Mouse (Mus musculus): ENCODE data around the gene Dzank1. TPM values are rescaled to one million over a fixed set of nuclear protein-coding genes. Genes with fewer than 3 reads are reported as not detected.

Gene Dzank1
- polyA plus RNA-seq, 1 experiment from 2014 or later, result 3.0 TPM

DNA sequence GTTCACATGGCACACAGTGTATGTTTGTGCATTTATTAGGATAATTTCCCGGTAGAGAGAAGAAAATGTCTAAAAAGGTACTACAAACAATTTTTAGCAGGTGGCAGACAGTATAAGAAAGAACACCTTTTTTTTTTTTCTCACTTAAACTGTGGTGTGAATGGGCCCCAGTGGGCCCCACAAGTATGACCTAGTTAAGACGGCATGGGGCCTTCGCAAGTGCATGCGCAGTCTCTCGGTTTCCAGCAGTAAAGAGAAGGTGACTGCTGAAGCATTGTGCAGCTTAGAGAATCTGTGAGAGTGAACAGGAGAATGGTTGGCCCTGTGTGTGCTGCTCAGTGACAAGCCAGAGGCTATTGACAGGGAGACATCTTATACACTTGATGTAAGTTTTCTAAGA, 37.9 kb downstream of the Dzank1 start:
- Histone ChIP-seq H3K27me3 (ENCODE audit: control insufficient read depth, insufficient read depth, low read length) (no peaks in the 10 kb centered on the region), H3K9me3 (ENCODE audit: control insufficient read depth, low read length) (no peaks in the 10 kb centered on the region), H3K4me2 (no peak overlapping the region), H3K9ac (ENCODE audit: low read length) (no peak overlapping the region), H3K27ac (ENCODE audit: low read depth, low read length) (no peak overlapping the region), H3K4me1 (ENCODE audit: control insufficient read depth, insufficient read depth, low read length) (no peaks in the 10 kb centered on the region), H3K36me3 (ENCODE audit: control insufficient read depth, insufficient read depth, low read length) (no peaks in the 10 kb centered on the region), H3K4me3 (ENCODE audit: low read depth, low read length) (no peak overlapping the region)
- 91% methylated on average over 5 of the region's 5 CpGs for WGBS
- DNase-seq (ENCODE audit: low spot score, missing footprints) (no peak), ATAC-seq (ENCODE audit: low FRiP score) (no peak)

DNA sequence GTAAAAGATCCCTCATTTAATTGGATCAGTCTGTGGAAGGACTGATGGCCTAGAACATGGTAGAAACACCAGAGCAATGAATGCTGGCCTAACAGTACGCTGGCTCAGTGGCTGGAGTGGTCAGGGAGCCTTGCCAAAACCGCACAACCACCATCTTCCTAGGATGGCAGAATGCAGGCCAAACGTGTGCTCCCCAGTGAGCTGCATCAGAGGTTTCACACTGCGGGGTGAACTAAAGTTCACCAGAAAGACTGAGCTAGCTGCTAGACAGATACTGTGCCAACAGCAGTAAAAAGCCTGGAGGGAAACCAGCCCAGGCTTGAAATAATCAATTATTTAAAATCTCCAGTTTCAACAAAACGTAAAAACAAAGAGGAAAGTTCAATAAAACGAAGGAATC, 39.7 kb downstream of the Dzank1 start:
- H3K27ac ChIP-seq (ENCODE audit: low read depth, low read length), result no peak overlapping the region
- H3K4me1 ChIP-seq (ENCODE audit: control insufficient read depth, insufficient read depth, low read length), result no peaks in the 10 kb centered on the region
- H3K36me3 ChIP-seq (ENCODE audit: control insufficient read depth, insufficient read depth, low read length), result no peaks in the 10 kb centered on the region
- DNase-seq (ENCODE audit: low spot score, missing footprints) (no peak), ATAC-seq (ENCODE audit: low FRiP score) (no peak)
- H3K4me2 ChIP-seq, result no peak overlapping the region
- no peaks in the 10 kb centered on the region for H3K27me3 ChIP-seq (ENCODE audit: control insufficient read depth, insufficient read depth, low read length)
- WGBS, result 82% methylated on average over 6 of the region's 6 CpGs
- no peak overlapping the region for H3K4me3 ChIP-seq (ENCODE audit: low read depth, low read length)
- no peaks in the 10 kb centered on the region for H3K9me3 ChIP-seq (ENCODE audit: control insufficient read depth, low read length)
- no peak overlapping the region for H3K9ac ChIP-seq (ENCODE audit: low read length)

DNA sequence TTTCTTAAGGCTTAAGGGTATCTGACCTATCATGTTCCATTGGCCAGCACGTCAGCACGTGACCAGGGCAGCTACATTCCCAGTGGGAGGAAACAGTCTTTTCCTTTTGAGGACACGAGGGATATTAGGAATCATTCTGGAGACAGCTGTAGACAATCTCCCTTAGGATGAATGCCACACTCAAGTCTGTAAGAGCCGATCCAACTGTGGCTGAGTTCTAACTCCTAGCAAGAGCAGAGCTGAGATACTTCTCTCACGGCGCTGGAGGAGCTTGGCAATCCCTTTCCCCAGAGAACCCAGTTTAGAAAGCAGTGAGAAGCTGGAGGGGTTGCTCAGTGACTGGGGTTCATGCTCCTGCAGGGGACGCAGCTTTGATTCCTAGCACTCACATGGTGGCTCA, 41.8 kb downstream of the Dzank1 start:
- Histone ChIP-seq H3K4me3 (ENCODE audit: low read depth, low read length) (no peak overlapping the region), H3K36me3 (ENCODE audit: control insufficient read depth, insufficient read depth, low read length) (no peaks in the 10 kb centered on the region), H3K27me3 (ENCODE audit: control insufficient read depth, insufficient read depth, low read length) (no peaks in the 10 kb centered on the region), H3K9me3 (ENCODE audit: control insufficient read depth, low read length) (no peaks in the 10 kb centered on the region), H3K4me1 (ENCODE audit: control insufficient read depth, insufficient read depth, low read length) (no peaks in the 10 kb centered on the region), H3K9ac (ENCODE audit: low read length) (no peak overlapping the region), H3K27ac (ENCODE audit: low read depth, low read length) (no peak overlapping the region), H3K4me2 (no peak overlapping the region)
- DNase-seq (ENCODE audit: low spot score, missing footprints) (no peak), ATAC-seq (ENCODE audit: low FRiP score) (no peak)
- 86% methylated on average over 7 of the region's 7 CpGs for WGBS

DNA sequence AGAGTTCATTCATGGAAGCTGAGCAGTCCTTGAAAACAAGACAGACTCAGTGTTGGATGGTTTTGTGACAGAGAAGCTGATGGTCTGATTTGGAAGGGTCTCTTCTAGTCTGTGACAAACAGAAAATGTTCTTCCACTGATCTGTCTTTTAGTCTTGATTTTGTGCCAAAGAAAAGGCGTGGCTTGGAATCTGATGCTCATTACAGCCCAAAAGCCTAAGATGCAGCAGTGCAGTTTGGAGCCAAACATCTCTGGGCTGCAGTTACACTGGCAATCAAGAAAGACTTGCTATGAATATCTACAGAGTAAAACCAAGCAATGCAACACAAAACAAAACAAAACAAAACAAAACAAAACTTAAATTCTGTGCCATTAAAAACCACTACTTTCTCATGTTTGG, 43.1 kb downstream of the Dzank1 start:
- no peaks in the 10 kb centered on the region for H3K4me1 ChIP-seq (ENCODE audit: control insufficient read depth, insufficient read depth, low read length)
- H3K4me2 ChIP-seq, result no peak overlapping the region
- 67% methylated on average over 1 of the region's 1 CpGs for WGBS
- no peak overlapping the region for H3K4me3 ChIP-seq (ENCODE audit: low read depth, low read length)
- ATAC-seq (ENCODE audit: low FRiP score), result no peak
- no peaks in the 10 kb centered on the region for H3K9me3 ChIP-seq (ENCODE audit: control insufficient read depth, low read length)
- no peak overlapping the region for H3K27ac ChIP-seq (ENCODE audit: low read depth, low read length)
- DNase-seq (ENCODE audit: low spot score, missing footprints), result no peak
- no peaks in the 10 kb centered on the region for H3K27me3 ChIP-seq (ENCODE audit: control insufficient read depth, insufficient read depth, low read length)
- H3K9ac ChIP-seq (ENCODE audit: low read length), result no peak overlapping the region
- no peaks in the 10 kb centered on the region for H3K36me3 ChIP-seq (ENCODE audit: control insufficient read depth, insufficient read depth, low read length)

DNA sequence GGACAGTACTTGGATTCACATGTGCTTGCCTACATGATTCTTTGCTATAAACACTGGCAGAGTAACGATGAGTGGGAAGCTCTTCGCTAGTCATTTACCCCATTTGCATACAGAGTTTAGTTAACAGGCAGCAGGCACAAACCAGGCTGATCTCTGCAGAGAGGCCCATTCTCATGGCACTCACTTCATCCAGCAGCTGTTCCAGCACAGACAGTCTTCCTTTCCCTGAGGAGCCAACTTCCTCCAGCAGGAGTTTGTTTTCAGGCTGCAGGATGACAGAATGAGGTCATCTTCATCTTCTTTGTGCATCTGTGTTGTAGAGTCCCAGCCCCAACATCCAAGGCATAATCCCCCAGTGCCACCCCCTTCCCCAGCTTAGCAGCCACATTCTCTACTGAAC, 47.8 kb downstream of the Dzank1 start:
- DNase-seq (ENCODE audit: low spot score, missing footprints) (no peak), ATAC-seq (ENCODE audit: low FRiP score) (no peak)
- Histone ChIP-seq H3K4me2 (no peak overlapping the region), H3K9me3 (ENCODE audit: control insufficient read depth, low read length) (no peaks in the 10 kb centered on the region), H3K4me1 (ENCODE audit: control insufficient read depth, insufficient read depth, low read length) (no peaks in the 10 kb centered on the region), H3K36me3 (ENCODE audit: control insufficient read depth, insufficient read depth, low read length) (no peaks in the 10 kb centered on the region), H3K27me3 (ENCODE audit: control insufficient read depth, insufficient read depth, low read length) (no peaks in the 10 kb centered on the region), H3K27ac (ENCODE audit: low read depth, low read length) (no peak overlapping the region), H3K9ac (ENCODE audit: low read length) (no peak overlapping the region), H3K4me3 (ENCODE audit: low read depth, low read length) (no peak overlapping the region)
- 88% methylated on average over 2 of the region's 2 CpGs for WGBS

DNA sequence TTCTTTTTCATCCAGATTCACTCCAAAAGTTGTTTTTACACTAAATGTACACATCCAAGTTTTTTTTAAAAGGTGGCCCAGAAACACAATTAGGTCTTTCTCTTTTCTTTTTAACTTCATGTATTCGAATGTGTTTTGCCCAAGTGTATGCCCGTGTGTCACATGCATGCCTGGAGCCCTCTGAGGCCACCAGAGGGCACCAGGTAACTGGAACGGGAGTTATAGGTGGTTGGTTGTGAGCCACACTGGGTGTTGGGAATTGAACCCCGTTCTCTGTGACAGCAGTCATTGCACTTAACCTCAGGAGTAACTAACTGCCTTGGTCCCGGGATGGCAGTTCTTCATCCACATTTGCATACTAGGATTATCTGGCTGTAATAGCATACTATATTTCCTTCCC, 60.0 kb downstream of the Dzank1 start:
- no peak overlapping the region for H3K9ac ChIP-seq (ENCODE audit: low read length)
- 69% methylated on average over 5 of the region's 5 CpGs for WGBS
- DNase-seq (ENCODE audit: low spot score, missing footprints), result no peak
- no peaks in the 10 kb centered on the region for H3K36me3 ChIP-seq (ENCODE audit: control insufficient read depth, insufficient read depth, low read length)
- no peak overlapping the region for H3K4me2 ChIP-seq
- H3K27ac ChIP-seq (ENCODE audit: low read depth, low read length), result no peak overlapping the region
- no peaks in the 10 kb centered on the region for H3K27me3 ChIP-seq (ENCODE audit: control insufficient read depth, insufficient read depth, low read length)
- H3K9me3 ChIP-seq (ENCODE audit: control insufficient read depth, low read length), result no peaks in the 10 kb centered on the region
- ATAC-seq (ENCODE audit: low FRiP score), result no peak
- no peaks in the 10 kb centered on the region for H3K4me1 ChIP-seq (ENCODE audit: control insufficient read depth, insufficient read depth, low read length)
- H3K4me3 ChIP-seq (ENCODE audit: low read depth, low read length), result no peak overlapping the region

DNA sequence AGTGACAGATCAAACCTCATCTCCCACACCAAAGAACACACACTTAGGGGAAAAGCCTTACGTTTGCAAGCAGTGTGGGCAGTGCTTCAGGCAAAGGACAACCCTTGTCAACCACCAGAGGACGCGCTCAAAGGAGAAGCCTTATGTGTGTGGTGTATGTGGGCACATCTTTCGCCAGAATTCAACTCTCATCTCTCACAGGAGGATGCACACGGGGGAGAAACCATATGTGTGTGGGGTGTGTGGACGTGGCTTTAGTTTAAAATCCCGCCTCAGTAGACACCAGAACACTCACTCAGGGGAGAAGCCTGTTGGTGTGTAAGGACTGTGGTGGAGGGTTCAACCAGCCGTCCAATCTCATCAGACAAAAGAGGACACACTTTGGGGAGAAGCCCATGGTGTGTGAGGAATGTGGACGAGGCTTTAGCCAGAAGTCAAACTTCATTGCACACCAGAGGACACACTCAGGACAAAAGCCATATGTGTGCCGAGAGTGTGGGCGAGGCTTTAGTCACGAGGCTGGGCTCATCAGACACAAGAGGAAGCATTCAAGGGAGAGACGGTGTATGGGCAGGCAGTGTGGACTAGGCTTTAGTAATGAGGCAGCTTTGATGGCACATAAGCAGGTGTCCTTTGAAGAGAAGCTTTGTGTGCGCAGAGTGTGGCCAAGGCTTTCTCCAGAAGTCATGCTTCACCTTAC, 61.2 kb downstream of the Dzank1 start:
- Histone ChIP-seq H3K4me3 (ENCODE audit: low read depth, low read length) (no peak overlapping the region), H3K9me3 (ENCODE audit: control insufficient read depth, low read length) (no peaks in the 10 kb centered on the region), H3K9ac (ENCODE audit: low read length) (no peak overlapping the region), H3K36me3 (ENCODE audit: control insufficient read depth, insufficient read depth, low read length) (no peaks in the 10 kb centered on the region), H3K27ac (ENCODE audit: low read depth, low read length) (no peak overlapping the region), H3K4me2 (no peak overlapping the region), H3K27me3 (ENCODE audit: control insufficient read depth, insufficient read depth, low read length) (no peaks in the 10 kb centered on the region), H3K4me1 (ENCODE audit: control insufficient read depth, insufficient read depth, low read length) (no peaks in the 10 kb centered on the region)
- DNase-seq (ENCODE audit: low spot score, missing footprints), result no peak
- no peak for ATAC-seq (ENCODE audit: low FRiP score)
- 82% methylated on average over 14 of the region's 14 CpGs for WGBS

DNA sequence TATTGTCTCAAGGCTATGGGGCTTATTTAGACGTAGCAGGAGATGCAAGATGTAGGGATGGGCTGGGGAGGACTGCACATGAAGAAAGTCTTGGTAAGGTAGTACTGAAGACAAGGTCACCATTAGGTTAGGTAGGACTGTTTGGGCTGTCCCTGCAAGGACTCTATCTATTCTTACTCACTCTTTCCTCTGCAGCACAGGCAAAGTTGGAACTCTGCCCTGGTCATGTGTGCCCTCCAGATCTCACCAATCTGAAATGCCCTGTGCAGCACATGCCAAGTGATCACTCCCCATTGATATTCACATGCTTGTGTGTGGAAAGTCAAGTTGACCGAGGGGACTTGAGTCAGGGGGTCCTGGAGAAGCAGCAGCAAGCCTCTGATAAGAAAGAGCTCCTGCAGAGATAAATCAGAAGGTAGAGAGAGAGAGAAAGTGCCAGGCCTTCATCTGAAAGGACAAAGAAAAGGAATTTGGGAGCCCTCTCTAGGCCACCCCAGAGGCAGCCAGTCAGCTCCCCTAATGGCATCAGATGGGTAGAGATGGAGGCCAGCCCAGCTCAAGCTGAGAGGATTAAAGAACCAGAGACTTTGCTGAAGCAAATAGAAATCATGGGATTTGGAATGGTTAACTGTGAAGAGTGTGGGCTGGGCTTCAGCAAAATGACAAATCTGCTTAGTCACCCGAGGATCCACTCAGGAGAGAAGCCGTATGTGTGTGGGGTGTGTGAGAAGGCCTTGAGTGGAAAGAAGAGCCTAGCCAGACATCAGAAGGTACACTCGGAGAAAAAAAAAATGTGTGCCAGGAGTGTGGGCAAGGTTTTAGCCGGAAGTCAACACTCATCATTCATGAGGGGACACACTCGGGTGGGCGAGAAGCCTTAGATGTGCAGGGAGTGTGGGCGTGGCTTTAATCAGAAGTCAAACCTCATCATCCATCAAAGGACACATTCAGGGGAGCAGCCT, 62.1 kb downstream of the Dzank1 start:
- H3K9me3 ChIP-seq (ENCODE audit: control insufficient read depth, low read length), result no peaks in the 10 kb centered on the region
- no peaks in the 10 kb centered on the region for H3K27me3 ChIP-seq (ENCODE audit: control insufficient read depth, insufficient read depth, low read length)
- no peak overlapping the region for H3K4me2 ChIP-seq
- H3K4me3 ChIP-seq (ENCODE audit: low read depth, low read length), result no peak overlapping the region
- WGBS, result 82% methylated on average over 9 of the region's 9 CpGs
- H3K36me3 ChIP-seq (ENCODE audit: control insufficient read depth, insufficient read depth, low read length), result no peaks in the 10 kb centered on the region
- DNase-seq (ENCODE audit: low spot score, missing footprints) (no peak), ATAC-seq (ENCODE audit: low FRiP score) (no peak)
- H3K9ac ChIP-seq (ENCODE audit: low read length), result no peak overlapping the region
- no peak overlapping the region for H3K27ac ChIP-seq (ENCODE audit: low read depth, low read length)
- H3K4me1 ChIP-seq (ENCODE audit: control insufficient read depth, insufficient read depth, low read length), result no peaks in the 10 kb centered on the region

DNA sequence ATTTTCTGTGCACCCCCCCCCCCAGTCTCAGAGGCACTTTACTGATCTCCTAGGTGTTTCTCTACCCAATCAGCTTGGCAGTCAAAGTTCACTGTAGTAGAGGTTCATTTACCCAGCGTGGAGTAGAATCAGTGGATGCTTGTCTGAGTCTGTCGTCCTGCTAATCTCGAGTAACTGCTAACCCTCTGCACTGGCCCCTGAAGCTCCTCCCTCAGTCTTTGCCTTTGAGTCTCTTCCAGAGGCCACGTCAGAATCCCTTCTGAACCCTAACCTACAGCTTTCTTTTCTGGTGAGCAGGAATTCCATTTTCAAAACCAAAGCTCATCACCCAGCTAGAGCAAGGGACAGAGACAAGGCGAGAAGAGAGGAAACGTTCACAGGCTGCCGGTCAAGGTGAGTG, 63.0 kb downstream of the Dzank1 start:
- 70% methylated on average over 7 of the region's 7 CpGs for WGBS
- no peaks in the 10 kb centered on the region for H3K9me3 ChIP-seq (ENCODE audit: control insufficient read depth, low read length)

More for the DNA sequence above, 63.0 kb downstream of the Dzank1 start:
- no peaks in the 10 kb centered on the region for H3K27me3 ChIP-seq (ENCODE audit: control insufficient read depth, insufficient read depth, low read length)
- no peak for ATAC-seq (ENCODE audit: low FRiP score)
- no peaks in the 10 kb centered on the region for H3K36me3 ChIP-seq (ENCODE audit: control insufficient read depth, insufficient read depth, low read length)
- no peak overlapping the region for H3K4me2 ChIP-seq
- no peak overlapping the region for H3K4me3 ChIP-seq (ENCODE audit: low read depth, low read length)
- no peak for DNase-seq (ENCODE audit: low spot score, missing footprints)
- no peak overlapping the region for H3K27ac ChIP-seq (ENCODE audit: low read depth, low read length)
- no peak overlapping the region for H3K9ac ChIP-seq (ENCODE audit: low read length)
- H3K4me1 ChIP-seq (ENCODE audit: control insufficient read depth, insufficient read depth, low read length), result no peaks in the 10 kb centered on the region
